Mouse (Mus musculus) cerebral cortex, adult 2 months (tissue): ENCODE measurements around the gene Olfr460.

Experiments
- WGBS: fragments of 180-500 bp; shearing (Covaris S2); methylation state at CpG from one replicate; pipeline ENCODE4 v1.1.7; 2018; 5-methylcytosine and 5-hydroxymethylcytosine counted together

Gene Olfr460

DNA sequence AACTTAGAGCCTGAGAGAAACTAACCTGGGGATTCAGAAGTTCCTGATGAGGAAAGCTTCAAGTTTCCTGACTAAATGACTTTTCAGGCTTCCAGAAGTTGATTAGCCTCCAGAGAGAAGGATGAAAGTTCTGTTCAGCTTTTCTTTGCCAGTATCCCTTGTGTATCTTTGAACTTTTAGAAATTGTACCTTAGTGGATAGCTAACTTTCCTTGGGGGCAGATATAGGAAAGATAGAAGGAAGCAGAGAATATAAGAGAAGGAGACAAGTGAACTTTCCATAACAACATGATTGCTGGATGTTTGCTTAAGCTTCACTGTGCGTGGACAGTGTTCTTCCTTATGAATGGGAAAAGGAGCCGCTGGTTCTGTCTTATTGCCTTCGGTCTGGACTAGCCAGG, at the start of gene Olfr460:
Olfr460 (plus strand) TSS at position 301 of the 400 bp plus-strand sequence.
- WGBS = 94% methylated on average over 3 of the region's 3 CpGs

DNA sequence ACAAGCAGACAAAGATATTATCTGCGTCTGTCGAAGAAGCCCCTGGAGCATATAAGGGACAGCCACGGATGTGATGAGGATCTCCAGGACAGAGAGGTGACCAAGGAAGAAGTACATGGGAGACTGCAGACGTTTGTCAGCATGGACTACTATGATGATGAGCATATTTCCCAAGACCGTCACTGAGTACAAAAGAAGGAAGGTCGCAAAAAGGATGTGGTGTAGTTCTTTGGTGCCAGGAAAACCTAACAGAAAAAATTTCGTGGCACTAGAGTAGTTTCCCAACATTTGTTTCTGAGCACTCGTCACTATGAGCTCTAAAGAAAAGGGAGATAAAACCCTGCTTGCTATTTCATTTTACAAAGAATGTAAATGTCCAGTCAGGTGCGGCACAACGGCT, 24.6 kb upstream of the Olfr460 start:
- 75% methylated on average over 10 of the region's 10 CpGs for WGBS

DNA sequence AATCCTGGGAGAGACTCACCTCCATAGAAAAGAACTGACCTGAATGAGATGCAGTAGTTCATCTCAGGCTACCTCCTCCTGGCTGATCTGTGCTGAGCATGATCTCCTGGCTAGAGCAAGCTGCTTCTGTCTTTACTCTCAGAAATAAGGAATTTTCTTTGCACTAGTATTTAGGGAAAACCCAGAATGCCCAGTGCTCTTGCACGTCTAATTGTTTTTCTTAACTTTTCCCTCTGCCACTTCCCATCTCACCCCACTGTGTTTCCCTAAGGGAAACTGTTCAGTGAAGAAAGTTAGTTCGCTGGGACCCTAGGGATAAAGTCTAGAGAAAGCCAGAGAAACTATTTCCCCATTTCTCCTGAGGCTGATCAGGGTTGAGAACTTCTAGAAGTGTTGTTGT, 14.3 kb upstream of the Olfr460 start, which contains the start of gene Olfr461:
Olfr461 (minus strand) TSS at position 101 of the 400 bp plus-strand sequence.
- WGBS = 77% methylated on average over 2 of the region's 2 CpGs

DNA sequence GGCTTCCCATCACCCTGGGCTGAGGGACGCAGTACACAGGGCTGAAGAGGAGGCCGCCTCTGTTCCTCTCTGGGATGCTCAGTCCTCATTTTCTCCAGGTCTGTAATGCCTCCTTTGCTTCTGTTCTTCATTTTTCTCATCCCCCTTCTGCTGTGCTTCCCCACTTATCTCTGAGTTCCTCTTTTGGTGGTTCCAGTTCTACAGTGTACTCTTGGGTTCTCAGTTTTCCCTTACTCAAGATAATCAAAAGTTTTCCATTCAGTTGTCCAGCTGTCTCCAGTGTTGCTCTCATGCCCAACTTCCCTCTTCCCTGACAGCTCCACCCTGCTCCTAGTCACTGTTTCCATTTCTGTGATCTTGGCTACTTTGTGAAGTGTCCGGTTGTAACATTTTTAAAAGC, 4.3 kb downstream of the Olfr460 start:
- WGBS = 73% methylated on average over 3 of the region's 3 CpGs

DNA sequence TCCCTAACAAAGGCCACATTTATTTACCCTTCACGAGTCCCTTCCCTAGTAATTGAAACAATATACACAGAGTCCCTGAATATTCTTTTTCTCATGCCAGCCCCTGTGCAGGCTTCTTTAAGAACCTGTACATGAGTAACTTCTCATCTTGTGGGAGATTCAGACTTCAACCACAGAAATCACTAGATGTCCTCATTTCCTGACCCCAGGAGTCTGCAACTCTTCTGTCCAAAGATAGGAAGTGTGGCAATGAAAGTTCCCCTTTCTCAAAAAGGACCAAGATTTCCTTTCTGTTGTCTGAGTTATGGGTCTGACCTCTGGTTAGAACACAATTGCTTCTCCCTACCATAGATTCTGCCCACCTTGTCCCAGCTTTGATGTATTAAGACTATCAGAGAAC, 7.0 kb downstream of the Olfr460 start:
- WGBS = 80% methylated on average over 1 of the region's 1 CpGs

DNA sequence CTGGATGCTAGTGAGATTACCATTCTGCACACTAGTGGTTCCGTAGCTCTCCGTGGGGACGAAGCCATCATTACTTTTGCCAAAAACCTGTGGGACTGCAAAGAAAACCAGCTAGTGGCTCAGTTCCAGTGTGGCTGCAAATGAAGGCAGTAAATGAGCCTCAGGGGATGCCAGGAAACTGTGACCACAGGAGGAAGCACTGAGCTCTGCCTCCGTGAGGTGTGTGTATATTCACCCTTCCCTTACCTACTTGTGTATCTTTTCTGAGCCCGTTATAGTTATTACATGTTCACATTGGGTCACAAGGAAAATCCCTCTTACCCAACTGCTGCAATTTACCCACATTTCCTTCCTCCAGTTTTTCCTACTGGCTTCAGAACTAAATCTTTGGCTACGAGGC, 15.0 kb downstream of the Olfr460 start:
- WGBS = 65% methylated on average over 6 of the region's 6 CpGs

DNA sequence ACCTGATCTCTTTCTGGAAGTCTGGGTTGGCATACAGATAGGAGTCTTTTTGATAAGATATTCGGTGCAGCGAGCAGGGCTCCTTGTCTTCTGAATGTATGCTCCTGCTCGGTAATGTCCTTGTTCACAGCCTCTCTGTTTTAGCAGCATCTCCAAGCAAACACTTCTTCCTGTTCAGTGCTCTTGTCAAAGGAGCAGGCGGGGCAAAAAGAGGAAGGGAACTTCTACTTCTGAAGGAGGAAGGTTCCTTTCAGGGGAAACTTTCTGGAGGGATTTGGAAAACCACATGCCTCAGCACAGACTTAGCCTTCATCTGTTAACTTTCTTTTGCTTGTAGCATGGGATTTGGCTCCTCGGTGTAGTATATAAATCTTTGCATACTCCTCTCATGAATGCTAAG, 16.4 kb downstream of the Olfr460 start, which contains the start of gene Clec5a:
Clec5a (minus strand) TSS at position 177 of the 400 bp plus-strand sequence.
- WGBS = 72% methylated on average over 5 of the region's 5 CpGs

DNA sequence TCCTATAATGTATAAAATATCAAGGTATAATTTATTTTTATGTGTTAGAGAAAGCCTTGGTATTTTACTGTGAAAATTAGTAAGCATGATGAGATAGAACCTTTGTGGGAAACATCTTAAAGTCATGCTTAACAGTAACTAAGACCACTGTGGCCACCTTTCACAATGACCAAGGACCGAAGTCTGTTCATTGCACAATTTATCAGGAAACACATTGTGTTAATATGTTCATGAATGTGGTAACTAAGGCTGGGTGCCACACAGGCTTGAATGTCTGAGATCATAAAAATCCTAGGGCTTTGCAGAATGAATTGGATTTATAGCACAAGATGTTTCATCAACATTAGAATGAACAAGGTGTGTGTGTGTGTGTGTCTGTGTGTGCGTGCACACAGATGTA, 19.1 kb downstream of the Olfr460 start:
- WGBS = 93% methylated on average over 2 of the region's 2 CpGs

DNA sequence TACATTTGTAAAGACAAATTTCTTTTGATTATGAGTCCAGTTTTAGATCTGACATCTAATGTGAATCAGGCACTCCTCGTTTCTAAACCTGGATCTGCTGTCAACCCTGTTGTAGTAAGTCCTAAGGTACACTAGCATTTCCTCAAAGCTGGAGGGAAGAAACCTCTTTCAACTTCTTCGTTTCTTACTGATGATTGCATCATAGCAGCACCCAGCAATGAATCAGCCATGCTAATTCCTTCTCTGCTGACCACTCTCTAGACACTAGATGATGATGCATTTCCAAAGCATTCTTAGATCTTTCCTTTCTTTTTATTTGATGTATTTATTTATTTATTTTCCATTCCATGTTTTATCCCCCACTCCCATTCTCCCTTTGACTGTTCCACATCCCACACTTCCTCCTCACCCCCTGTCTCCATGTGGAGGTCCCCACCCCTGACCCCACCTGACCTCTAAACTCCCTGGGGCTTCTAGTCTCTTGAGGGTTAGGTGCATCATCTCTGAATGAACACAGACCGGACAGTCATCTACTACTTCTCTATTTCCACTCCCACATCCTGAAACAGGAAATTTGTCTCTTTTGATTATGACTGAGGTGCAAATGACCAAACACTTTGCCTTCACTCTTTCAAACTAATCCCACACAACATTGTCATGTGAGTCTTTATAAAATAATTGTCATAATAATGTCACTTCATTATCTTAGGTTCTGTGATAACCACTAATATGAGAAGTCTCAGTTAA, 25.7 kb downstream of the Olfr460 start:
- 75% methylated on average over 3 of the region's 3 CpGs for WGBS

DNA sequence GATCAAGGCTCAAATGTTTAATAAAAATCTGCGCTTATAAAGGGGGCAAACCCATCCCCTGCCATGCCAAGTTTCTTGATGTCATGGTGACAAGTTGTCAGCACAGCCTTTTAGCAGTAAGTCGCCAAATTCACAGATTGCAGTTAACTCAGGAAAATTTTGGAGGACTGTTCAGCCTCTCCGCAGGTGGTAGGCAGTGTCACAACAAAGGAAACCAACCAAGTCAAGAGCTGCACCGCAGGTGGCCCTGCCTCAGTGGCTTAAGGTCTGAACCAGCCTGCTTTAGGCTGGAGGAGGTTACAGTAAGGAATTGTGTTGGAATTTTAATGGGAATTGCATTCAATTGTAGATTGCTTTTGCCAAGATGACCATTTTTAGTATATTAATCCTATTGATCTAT, 29.3 kb downstream of the Olfr460 start:
- WGBS = 37% methylated on average over 4 of the region's 4 CpGs

DNA sequence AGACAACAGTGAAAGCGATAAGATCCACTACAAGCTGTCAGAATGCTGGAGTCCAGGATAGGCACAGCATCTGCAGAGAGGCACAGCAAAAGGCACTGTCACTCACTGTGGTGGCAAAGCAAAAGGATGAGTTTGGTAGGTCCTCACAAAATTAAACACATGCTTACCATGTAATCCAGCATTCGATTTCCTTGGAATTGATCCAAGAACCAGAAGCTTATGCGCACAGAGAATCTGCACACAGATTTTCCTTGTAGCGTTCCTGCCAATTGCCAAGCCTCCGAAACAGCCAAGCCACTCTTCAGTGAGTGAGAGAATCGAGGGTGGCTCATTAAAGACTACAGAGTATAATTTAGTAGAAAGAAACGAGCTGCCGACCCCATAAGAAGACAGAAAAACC, 41.0 kb downstream of the Olfr460 start:
- WGBS = 26% methylated on average over 8 of the region's 8 CpGs

DNA sequence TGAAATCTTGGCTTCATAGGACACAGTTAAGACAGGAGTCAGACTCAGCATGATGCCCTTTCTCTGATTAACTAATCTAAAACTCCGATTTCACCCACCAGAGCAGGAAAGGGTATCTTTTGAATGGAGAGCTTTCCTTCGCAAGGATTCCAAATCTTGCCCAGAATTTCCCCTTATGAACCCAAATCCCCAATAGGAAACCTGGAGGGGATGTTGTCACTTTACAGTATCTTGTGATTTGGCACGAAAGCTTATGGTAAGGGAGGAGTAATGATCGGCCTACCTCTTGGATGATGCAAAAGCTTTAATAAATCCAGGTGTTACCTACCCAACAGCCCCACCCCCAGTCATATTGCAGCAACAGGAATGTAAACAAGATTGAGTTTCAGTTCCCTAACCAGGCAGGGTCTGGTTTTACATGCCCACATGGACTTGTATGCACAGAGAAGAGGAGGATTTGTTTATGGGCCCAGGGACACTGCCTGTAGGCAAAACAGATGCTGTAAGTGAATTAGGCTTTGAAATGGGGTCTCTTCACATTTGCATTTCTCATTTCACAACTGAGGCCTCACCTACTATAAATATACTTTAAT, 44.1 kb downstream of the Olfr460 start, which contains the start of gene Tas2r138:
Tas2r138 (minus strand) TSS at position 51 of the 593 bp plus-strand sequence.
- WGBS = 89% methylated on average over 4 of the region's 4 CpGs

DNA sequence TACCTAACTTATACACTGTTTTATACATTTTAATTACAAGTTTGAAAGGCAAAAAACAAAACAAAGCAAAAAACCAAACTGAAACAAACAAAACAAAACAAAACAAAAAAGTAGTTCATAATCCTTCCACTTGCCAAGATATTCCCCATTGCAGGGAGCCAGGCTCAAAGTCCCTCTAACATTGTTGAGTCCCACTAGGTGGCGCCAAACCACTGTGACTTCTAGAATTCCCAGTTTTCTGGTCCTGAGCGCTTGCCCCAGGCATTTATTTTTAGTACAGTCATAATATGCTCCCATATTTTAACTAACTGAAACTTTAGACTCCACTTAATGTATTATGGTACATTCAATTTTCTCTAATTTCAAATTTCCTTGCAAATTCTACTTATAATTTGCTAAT, 48.7 kb downstream of the Olfr460 start:
- 1% methylated on average over 2 of the region's 2 CpGs for WGBS
